Mouse (Mus musculus) embryonic facial prominence, embryonic 11.5 days (tissue): Measurements from ENCODE around the gene Mef2a. TPM values are rescaled to one million over a fixed set of nuclear protein-coding genes. Genes with fewer than 3 reads are reported as not detected.

ENCODE experiments used
- ATAC-seq: fragments of 200-750 bp; cut with Nextera tagmentation; replicated peaks from 2 replicates; pipeline ENCODE4 v1.8.0; 2017; ENCODE audit warnings: low read depth; ENCODE audit not compliant: insufficient number of reproducible peaks, low FRiP score, low TSS enrichment
- DNase-seq: peaks from one replicate; pipeline ENCODE4 v3.0.0-alpha.2; 2015; ENCODE audit warnings: low spot score
- H3K27ac ChIP-seq: fragments of 300-500 bp; sonication (generic); replicated peaks from 2 replicates; pipeline ENCODE4 v1.5.1; 2014; ENCODE audit warnings: mild to moderate bottlenecking, low read depth, low read length, control low read depth
- H3K27me3 ChIP-seq: fragments of 300-500 bp; sonication (generic); 2 replicates; pipeline ENCODE4 v1.6.1; 2014; ENCODE audit warnings: mild to moderate bottlenecking, low read length, moderate library complexity, mixed read lengths; ENCODE audit not compliant: control insufficient read depth, insufficient read depth
- H3K36me3 ChIP-seq: fragments of 300-500 bp; sonication (generic); replicated peaks from 2 replicates; pipeline ENCODE4 v1.6.1; 2014; ENCODE audit warnings: low read depth, mild to moderate bottlenecking, low read length, moderate library complexity, mixed read lengths; ENCODE audit not compliant: control insufficient read depth, insufficient read depth
- H3K4me1 ChIP-seq: fragments of 300-500 bp; sonication (generic); 2 replicates; pipeline ENCODE4 v1.6.1; 2014; ENCODE audit warnings: low read length, mixed read lengths; ENCODE audit not compliant: control insufficient read depth, insufficient read depth
- H3K4me2 ChIP-seq: fragments of 300-500 bp; sonication (generic); 2 replicates; pipeline ENCODE4 v1.6.1; 2014; ENCODE audit warnings: low read depth, mild to moderate bottlenecking, control low read depth, low read length, moderate library complexity
- H3K4me3 ChIP-seq: fragments of 300-500 bp; sonication (generic); 2 replicates; pipeline ENCODE4 v1.5.1; 2014; ENCODE audit warnings: low read depth, low read length, control low read depth
- H3K9ac ChIP-seq: fragments of 300-500 bp; sonication (generic); replicated peaks from 2 replicates; pipeline ENCODE4 v1.6.1; 2014; ENCODE audit warnings: mild to moderate bottlenecking, control low read depth, low read length
- H3K9me3 ChIP-seq: fragments of 300-500 bp; sonication (generic); replicated peaks from 2 replicates; pipeline ENCODE4 v1.6.1; 2016; ENCODE audit warnings: mild to moderate bottlenecking, low read length, inconsistent platforms, mixed read lengths; ENCODE audit not compliant: control insufficient read depth
- WGBS: fragments of 180-500 bp; shearing (Covaris S2); extraction: QIAGEN DNeasy Blood & Tissue Kit; methylation state at CpG from one replicate; pipeline ENCODE4 v1.1.7; 2014; 5-methylcytosine and 5-hydroxymethylcytosine counted together
- polyA plus RNA-seq: library from polyadenylated mRNA; unstranded; fragments of >200 nt; fragmentation: Nextera tagmentation; extraction: Ambion mirVana; gene quantifications from 2 replicates; pipeline ENCODE4 v1.2.1, GENCODE M21; 2014

Gene Mef2a
- polyA plus RNA-seq, 1 experiment from 2014 or later = 29.4 TPM

- H3K4me3 ChIP-seq = no peak overlapping the region
- no peak overlapping the region for H3K9ac ChIP-seq
- no peaks in the 10 kb centered on the region for H3K4me1 ChIP-seq
- no peak overlapping the region for H3K27ac ChIP-seq
- no peaks in the 10 kb centered on the region for H3K9me3 ChIP-seq
- no peak for DNase-seq
- no peaks in the 10 kb centered on the region for H3K36me3 ChIP-seq
- H3K4me2 ChIP-seq = no peak overlapping the region
- no peak for ATAC-seq
- H3K27me3 ChIP-seq = no peaks in the 10 kb centered on the region
- 61% methylated on average over 4 of the region's 4 CpGs for WGBS
Measured at GRCm38 (mm10) chr7:67211971-67212370, 160.7 kb downstream of the Mef2a start.

- no peak for DNase-seq
- no peaks in the 10 kb centered on the region for H3K9me3 ChIP-seq
Measured at GRCm38 (mm10) chr7:67211341-67211740, 161.3 kb downstream of the Mef2a start.

GRCm38 (mm10) chr7:67210004-67210833 is 162.4 kb downstream of the Mef2a start:
- Histone ChIP-seq H3K9ac (no peak overlapping the region), H3K9me3 (no peaks in the 10 kb centered on the region), H3K4me1 (no peaks in the 10 kb centered on the region), H3K27me3 (no peaks in the 10 kb centered on the region), H3K27ac (no peak overlapping the region), H3K36me3 (no peaks in the 10 kb centered on the region), H3K4me3 (no peak overlapping the region), H3K4me2 (no peak overlapping the region)
- no peak for DNase-seq
- 70% methylated on average over 6 of the region's 6 CpGs for WGBS
- no peak for ATAC-seq

More at GRCm38 (mm10) chr7:67211341-67211740, 161.3 kb downstream of the Mef2a start:
- Histone ChIP-seq H3K27ac (no peak overlapping the region), H3K4me1 (no peaks in the 10 kb centered on the region), H3K4me3 (no peak overlapping the region), H3K9ac (no peak overlapping the region), H3K4me2 (no peak overlapping the region), H3K36me3 (no peaks in the 10 kb centered on the region), H3K27me3 (no peaks in the 10 kb centered on the region)
- WGBS = 72% methylated on average over 6 of the region's 6 CpGs
- ATAC-seq = no peak

- H3K9ac ChIP-seq = no peak overlapping the region
- H3K27me3 ChIP-seq = no peaks in the 10 kb centered on the region
- 92% methylated on average over 1 of the region's 1 CpGs for WGBS
Measured at GRCm38 (mm10) chr7:67208317-67208716, 164.3 kb downstream of the Mef2a start.

DNA sequence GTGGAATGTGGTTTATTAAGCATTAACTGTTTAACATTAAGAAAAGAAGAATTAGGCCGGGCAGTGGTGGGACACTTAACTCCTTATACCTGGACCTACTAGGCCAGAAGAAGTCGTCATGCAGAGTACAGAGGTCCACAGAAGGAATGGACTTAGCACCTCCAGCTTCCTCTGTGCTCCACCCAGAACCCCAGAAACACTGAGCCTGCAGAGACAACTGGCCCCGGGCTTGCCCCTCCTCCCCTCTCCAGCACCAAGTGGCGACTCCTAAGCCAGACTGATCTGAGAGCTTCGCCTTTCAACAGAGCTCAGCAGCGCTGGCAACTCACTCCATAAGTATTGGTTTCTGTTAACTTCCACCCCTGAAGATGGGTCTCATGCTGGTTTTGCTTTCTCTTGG is 165.0 kb downstream of the Mef2a start:
- no peaks in the 10 kb centered on the region for H3K36me3 ChIP-seq
- no peak overlapping the region for H3K4me2 ChIP-seq
- no peaks in the 10 kb centered on the region for H3K27me3 ChIP-seq
- H3K4me1 ChIP-seq = no peaks in the 10 kb centered on the region
- no peak overlapping the region for H3K27ac ChIP-seq
- ATAC-seq (no peak), DNase-seq (no peak)
- 41% methylated on average over 6 of the region's 6 CpGs for WGBS
- no peak overlapping the region for H3K9ac ChIP-seq
- H3K4me3 ChIP-seq = no peak overlapping the region
- no peaks in the 10 kb centered on the region for H3K9me3 ChIP-seq

More at GRCm38 (mm10) chr7:67208317-67208716, 164.3 kb downstream of the Mef2a start:
- Histone ChIP-seq H3K9me3 (no peaks in the 10 kb centered on the region), H3K4me1 (no peaks in the 10 kb centered on the region), H3K4me3 (no peak overlapping the region), H3K4me2 (no peak overlapping the region), H3K27ac (no peak overlapping the region), H3K36me3 (no peaks in the 10 kb centered on the region)
- ATAC-seq (no peak), DNase-seq (no peak)

- Histone ChIP-seq H3K36me3 (no peaks in the 10 kb centered on the region), H3K4me1 (no peaks in the 10 kb centered on the region), H3K27me3 (no peaks in the 10 kb centered on the region), H3K4me3 (no peak overlapping the region), H3K9ac (no peak overlapping the region), H3K27ac (no peak overlapping the region), H3K9me3 (no peaks in the 10 kb centered on the region), H3K4me2 (no peak overlapping the region)
- no peak for ATAC-seq
- WGBS = 87% methylated on average over 10 of the region's 10 CpGs
- no peak for DNase-seq
Measured at GRCm38 (mm10) chr7:67206496-67206895, 166.2 kb downstream of the Mef2a start.

- no peak for ATAC-seq
- H3K4me2 ChIP-seq = no peak overlapping the region
- no peak overlapping the region for H3K4me3 ChIP-seq
- no peaks in the 10 kb centered on the region for H3K4me1 ChIP-seq
- H3K27me3 ChIP-seq = no peaks in the 10 kb centered on the region
- H3K27ac ChIP-seq = no peak overlapping the region
- WGBS = 88% methylated on average over 9 of the region's 9 CpGs
- no peak for DNase-seq
- H3K9me3 ChIP-seq = no peaks in the 10 kb centered on the region
- no peaks in the 10 kb centered on the region for H3K36me3 ChIP-seq
- no peak overlapping the region for H3K9ac ChIP-seq
Measured at GRCm38 (mm10) chr7:67205734-67206425, 166.8 kb downstream of the Mef2a start.

GRCm38 (mm10) chr7:67203625-67204024 is 169.0 kb downstream of the Mef2a start:
- DNase-seq = no peak

More at GRCm38 (mm10) chr7:67203625-67204024, 169.0 kb downstream of the Mef2a start:
- Histone ChIP-seq H3K36me3 (no peaks in the 10 kb centered on the region), H3K9ac (no peak overlapping the region), H3K9me3 (no peaks in the 10 kb centered on the region), H3K4me2 (no peak overlapping the region), H3K27ac (no peak overlapping the region), H3K4me3 (no peak overlapping the region), H3K4me1 (no peaks in the 10 kb centered on the region), H3K27me3 (no peaks in the 10 kb centered on the region)
- no peak for ATAC-seq
- WGBS = 80% methylated on average over 3 of the region's 3 CpGs
